Mouse (Mus musculus): Measurements from ENCODE around the gene Pknox1.
"Not testable (repeated sequence)": the region's sequence is repeated elsewhere in the genome, so short reads cannot be mapped to it uniquely, and the experiment has no call there.

Gene Pknox1

DNA sequence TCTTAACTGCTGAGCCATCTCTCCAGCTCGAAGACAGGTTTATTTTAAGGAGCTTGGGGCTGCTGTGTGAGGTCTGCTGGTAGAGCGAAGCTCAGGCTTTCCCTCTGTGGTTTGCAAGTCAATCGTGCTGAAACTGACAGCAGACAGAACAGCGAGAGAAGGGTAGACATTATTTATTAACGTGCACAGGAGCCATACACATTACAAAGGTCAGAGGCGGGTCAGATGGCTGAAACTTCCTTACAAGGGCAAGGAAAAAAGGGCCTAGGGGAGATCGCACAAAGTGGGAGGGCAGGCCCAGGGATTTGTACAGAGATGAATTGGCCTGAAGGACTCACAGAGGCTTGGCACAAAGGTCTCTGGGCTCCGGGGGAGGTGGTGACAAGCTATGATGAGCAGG is 15.1 kb upstream of the Pknox1 start:
- in situ Hi-C loops (cut with MseI, MboI): no loop called here

DNA sequence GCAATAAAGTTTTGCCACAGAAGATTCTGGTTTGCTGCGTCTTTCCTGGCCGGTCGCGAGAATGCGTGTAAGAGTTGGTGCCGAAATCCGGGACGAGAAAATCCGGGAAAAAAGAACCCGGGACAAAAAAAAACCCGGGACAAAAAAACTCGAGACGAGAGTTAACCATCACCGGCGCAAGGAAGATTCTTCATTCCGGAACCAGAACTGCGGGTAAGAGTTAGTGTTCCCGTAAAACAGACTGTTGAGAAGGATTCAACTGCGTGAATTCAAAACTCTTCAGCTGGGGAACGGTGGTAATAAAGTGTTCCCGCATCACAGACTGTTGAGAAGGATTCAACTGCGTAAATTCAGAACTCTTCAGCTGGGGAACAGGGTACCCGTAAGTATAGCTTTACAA is 11.9 kb upstream of the Pknox1 start:
- in situ Hi-C loops (cut with MseI, MboI): not testable (repeated sequence)

DNA sequence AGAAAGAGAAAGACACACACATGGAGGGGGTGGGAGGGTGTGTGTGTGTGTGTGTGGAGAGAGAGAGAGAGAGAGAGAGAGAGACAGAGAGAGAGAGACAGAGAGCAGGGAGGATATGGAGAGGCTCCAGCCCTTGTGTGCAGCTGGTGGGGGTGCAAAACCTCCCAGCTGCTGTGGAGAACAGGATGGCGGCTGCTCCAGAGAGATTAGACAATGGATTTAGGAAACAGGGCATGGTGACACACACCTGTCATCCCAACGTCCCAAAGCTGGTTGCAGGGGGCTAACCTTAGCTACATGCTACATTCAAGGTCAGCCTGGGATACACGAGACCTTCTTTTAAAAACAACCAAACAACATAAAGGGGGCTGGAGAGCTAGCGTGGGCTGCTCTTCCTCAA is 8.3 kb upstream of the Pknox1 start:
- in situ Hi-C loops (cut with MseI, MboI): no loop called here

DNA sequence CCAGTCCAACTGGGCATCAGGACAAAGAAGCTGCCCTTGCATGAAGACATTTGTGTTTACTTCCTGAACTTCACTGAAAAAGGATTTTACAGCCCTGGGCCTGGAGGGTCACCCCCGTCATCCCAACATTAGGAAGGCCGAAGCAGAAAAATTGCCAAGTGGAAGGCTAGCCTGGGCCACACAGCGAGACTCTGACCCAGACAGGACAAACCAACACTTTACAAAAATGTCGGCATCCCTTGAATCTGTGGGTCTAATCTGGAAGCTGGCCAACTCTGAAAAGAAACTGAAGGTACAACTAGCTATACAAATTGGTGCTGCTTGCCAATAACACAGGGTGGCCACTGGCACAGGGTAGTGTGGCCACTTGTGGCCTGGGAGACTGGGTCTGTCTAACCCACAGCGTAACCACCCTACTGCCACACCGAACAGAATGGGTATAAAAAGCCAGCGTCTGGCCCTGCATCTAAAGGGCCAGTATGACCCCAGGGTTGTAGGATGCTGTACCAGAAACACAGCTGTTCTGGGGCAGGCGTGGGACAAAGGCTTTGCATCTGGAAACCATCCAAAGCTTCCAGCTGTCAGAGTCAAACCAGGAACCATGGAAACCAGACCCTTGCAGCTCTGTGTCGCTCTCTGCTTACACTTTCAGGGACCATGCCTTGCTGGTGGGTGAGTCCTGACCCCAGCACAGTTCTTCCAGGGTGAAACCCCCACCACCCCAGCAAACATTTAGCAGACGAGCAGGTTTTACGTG is 7.2 kb upstream of the Pknox1 start:
- in situ Hi-C loops (cut with MseI, MboI): no loop called here

DNA sequence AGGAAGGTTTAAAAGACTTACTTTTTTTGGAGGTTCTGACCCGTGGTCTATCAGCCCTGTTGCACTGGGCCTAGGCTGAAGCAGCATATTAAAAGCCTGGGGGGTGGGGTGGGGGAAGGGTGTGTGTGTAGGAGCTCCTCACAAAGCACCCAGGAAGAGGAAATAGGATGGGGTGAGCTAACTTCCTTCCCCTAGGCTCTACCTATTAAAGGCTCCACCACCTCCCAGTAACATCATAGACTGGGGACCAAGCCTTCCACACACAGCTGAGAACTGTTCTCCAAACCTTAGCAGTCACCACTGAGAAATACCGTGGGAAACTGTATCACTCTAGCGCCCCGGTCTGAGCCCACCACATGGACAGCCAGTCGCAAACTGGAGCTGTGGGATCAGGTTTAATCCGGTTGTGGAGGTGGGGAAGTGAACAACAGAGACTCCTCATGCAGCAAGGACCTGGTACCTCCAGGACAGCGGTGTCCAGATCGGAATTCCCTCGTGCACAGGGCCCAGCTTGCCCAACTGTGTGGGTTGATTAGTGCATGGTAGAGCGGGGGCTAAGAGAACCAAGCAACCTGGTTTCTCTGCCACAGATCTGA is 6.5 kb upstream of the Pknox1 start:
- in situ Hi-C loops (cut with MseI, MboI): no loop called here

DNA sequence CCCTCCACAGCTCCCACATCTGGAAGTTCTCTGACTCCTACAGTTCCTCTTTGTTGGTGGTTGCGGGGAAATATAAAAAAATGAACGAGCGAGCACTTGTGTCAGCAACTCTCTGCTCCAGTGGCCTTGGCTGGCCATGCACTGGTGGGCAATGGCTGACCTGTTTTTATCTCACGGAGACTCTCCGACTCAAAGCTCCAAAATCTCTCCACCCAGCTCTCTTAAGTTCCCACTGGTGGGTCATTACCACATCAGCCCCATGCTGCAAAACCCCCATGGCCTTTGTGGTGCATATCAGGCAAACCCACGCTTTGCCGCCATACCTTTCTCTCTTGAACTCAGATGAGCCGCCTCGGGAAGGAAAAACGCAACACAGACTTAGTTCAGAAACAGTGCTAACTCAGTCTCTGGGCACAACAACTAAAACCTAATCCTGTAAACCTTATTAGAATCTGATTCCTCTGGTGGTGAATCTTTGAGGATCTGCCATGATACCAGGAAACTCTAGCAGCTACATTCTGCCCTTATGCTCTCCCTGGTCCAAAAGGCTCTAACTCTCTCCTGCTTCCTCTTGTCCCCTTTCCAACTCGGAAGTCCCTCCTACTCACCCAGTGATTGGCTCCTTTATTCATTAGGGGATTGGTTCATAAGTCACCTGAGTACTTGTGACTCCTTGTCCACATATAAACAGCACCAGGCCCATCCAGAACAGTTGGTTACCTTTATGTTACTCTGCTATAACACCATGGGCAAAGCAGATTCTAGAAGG is 5.3 kb upstream of the Pknox1 start:
- in situ Hi-C loops (cut with MseI, MboI): no loop called here

DNA sequence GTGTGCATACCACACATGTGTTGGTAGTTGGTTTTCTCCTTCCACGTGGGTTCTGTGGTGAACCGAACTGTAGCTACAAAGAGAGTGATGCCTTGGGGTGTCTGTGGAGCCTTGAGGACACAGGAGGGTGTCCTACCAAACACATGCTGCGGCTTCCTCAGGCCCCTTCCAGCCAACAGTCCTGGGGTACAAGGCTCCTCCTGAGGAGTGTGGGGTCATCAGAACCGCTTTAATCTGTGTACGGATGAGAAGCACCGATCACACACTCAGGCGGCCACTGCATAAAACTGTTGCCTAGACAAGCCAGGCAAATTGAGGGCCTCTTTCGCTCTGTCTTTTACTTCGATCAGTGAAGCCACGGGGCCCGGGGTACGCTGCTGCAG is 911 bp upstream of the Pknox1 start:
- in situ Hi-C loops (cut with MseI, MboI): no loop called here

DNA sequence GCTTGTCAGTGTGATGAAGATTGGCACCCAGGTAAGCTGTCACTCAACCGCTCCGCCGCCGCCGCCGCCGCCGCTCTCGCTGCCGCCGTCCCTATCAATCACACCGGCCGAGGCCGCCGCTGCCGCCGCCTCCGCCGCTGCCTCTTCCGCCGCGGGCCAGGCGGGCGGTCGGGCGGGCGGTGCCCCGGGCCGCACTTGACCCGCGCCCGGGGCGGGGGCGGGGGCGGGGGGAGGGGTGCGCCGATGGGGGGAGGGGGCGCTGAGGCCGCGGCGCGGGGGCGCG is 265 bp downstream of the Pknox1 start:
- in situ Hi-C loops (cut with MseI, MboI): no loop called here

DNA sequence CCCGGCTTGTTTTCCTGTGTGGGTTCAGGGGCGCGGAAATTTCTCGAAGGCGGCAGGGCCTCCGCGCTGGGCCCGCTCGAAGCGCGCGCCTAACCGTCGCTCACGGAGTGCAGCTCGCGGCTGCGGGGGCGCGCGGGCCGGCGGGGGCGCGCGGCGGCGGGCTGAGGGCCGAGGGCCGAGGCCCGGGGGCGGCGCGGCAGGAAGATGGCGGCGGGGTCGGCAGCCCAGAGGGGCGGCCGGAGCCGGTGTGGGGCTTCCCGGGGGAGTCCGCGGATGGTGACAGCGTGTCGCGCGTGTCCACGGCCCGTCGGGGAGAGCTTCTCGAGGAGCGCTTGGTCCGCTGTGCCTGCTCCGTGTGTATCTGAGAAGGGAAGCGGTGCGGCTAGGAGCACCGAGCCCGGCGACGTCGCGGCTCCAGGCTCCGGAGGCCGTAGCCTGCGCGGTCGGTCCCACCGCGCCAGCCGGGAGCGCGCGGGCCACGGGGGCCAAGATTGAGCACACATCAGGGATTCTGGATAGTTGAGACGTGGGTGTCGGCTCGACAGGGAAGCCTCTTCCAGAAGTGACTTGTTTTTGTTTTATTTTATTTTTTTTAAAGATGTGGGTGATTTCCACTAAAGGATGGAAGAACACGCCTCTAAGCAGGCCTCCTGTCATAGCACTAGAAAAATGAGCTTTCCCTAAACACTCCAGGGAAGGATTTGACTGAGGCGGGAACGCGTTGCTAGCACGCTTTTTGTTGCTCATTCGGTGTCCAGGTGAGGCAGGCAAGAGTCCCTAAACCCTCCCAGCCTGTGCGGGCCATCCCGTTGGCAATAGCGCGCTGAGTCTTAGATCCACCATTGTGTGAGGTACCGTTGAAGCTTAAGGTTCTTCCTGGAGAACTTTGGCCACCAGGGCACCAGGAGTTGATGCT is 865 bp downstream of the Pknox1 start:
- in situ Hi-C loops (cut with MseI, MboI): no loop called here

DNA sequence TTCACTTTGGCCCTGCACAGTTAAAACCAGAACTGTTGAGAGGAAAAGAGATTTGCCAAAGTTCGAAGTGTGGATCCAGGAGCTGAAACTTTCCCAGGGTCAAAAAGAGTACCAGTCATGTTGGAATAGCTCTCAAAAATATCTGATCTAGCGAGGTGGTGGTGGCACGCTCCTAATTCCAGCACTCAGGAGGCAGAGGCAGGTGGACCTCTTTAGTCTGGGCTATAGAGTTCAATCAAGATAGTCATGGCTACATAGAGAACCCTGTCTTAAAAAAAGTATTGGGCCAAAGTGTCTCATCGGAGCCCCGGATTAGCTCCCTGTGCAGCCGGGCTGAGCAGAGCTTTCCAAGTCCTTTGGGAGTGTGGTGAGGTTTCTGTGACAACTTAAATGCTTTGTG is 1.7 kb downstream of the Pknox1 start:
- in situ Hi-C loops (cut with MseI, MboI): no loop called here

DNA sequence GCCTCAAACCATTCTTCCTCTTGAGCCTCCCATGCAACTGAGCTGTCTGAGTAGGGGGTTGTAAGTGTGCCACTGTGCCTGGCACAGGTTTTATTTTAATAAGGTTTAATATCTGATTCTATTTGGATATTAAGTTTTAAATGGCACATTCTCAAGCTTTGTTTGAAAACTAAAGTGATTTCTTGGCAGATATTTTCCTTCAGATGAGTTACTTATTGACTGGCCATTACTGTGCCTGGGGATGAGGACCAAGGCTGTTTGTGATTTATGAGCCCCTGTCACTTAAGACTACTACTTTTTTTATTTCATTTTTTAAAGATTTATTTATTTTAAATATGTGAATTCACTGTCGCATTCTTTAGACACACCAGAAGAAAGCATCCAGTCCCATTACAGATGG is 5.2 kb downstream of the Pknox1 start:
- in situ Hi-C loops (cut with MseI, MboI): no loop called here

DNA sequence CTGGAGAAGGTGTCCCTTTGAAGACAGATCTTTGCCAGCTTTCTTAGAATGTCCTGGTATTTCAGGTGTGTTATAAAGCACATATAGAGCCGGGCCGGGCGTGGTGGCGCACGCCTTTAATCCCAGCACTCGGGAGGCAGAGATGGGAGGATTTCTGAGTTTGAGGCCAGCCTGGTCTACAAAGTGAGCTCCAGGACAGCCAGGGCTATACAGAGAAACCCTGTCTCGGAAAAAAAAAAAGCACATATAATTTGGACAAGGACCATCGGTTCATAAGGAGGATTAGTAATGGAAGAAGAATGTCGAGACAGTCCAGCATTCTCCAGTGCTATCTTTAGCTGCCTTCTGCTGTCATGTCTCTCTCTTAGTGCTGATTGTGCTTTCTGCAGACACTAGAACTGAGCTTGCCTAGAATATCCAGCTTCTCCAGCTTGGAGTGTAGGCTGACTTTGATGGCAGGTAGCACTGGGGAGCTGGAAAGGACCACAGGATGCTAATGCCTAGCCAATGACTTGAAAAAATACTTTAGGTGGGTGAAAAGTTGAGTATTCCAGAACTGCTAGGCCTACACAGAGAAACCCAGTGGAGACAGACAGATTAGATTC is 5.9 kb downstream of the Pknox1 start:
- in situ Hi-C loops (cut with MseI, MboI): no loop called here

DNA sequence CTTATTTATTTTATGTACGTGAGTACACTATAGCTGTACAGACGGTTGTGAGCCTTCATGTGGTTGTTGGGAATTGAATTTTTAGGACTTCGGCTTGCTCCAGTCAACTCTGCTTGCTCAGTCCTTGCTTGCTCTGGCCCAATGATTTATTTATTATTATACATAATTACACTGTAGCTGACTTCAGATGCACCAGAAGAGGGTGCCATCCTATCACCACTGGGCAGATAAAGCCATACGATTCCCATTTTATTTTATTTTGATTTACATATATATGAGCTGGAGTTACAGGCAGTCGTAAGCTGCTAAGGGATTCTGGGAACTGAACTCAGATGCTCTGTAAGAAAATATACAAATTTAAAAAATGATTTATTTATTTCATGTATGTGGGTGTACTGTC is 7.2 kb downstream of the Pknox1 start:
- in situ Hi-C loops (cut with MseI, MboI): no loop called here

DNA sequence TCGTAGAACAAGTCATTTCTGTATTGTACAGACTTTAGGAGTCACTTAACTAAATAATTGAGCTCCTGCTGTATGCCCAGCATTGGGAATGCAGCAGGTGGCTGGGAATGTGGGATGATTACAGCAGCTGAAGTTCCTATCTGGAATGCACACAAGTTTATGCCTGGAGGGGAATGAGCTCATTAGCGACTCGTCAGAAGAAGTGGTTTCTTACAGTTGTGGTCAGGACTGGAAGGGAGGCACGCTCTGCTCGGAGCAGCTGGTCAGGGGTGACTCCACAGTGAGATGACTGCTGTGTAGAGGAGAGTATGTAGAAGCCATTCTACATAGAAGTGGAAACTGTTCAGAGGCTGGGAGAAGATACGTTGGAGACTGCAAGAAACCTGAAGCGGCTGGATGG is 10.1 kb downstream of the Pknox1 start:
- in situ Hi-C loops (cut with MseI, MboI): no loop called here

DNA sequence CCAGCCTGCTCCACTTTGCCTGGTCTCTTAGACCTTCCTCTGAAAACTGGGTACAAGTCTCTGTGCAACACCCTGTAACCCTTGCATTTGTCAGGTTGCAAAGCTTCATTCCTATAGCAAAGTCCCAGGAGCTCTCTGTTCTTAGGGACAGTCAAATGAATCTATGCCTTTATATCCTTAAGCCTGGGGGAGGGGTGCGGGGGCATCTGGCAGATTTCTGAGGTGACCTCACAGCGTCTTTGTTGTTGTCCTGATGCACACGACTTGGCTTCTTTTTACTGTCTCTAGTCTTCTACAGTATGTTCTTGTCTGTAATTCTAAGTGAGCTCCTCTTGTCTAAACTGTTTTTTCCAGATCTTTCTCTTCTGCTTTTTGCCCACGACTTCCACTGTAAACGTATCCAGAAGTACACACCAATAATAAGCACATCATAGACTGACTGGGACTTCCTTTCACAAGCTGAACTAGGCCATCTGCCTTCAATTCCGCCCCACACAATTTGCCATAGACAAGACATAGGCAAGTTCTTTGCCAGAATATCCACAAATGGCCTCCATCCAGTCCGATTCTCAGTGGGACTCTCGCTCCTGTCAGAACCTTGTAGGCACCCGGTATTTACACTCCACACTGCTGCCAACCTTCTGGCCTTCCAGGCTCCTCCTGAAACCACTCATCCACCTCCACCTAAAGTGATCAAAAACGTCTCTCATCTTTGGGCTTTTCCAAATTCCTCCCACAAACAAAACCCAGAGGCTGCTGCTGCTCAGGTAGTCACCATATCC is 12.1 kb downstream of the Pknox1 start:
- in situ Hi-C loops (cut with MseI, MboI): no loop called here

DNA sequence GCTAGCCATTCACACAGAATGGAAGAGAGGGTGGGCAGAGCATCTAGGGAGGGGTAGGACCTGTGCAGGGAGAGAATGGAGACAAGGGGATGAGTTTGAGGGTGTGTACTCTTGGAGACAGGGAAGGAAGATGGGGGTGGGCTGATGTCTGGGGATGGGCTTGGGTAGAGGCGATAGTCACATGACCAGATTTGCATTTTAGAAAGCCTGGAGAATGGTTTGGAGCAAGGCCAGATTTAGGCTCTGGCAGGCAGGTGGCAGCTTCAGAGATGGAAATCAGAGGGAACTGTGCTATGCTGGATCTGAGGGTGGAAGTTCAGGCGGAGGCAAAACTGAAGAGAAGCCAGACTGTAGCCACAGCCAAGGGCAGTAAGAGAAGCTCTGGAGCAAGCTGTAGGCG is 15.8 kb downstream of the Pknox1 start:
- in situ Hi-C loops (cut with MseI, MboI): no loop called here

DNA sequence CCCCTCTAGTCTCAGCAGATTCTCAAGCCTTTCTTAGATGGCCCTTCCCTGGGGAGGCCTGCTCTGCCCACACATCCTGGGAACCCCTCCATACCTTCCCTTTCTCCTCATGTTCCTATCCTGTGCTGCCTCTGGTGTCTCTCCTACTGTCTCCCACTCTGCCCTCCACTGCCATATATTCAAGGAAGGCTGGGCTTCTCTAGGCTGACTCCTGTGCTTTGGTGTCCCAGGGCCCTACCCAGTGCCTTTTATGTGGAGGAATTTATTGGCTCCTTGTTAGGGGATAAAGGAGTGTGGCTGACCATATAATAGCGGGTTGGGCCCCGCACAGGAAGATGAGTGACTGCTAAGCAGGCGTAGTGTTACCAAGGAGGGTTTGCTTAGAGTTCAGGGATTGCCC is 18.7 kb downstream of the Pknox1 start:
- in situ Hi-C loops (cut with MseI, MboI): no loop called here

DNA sequence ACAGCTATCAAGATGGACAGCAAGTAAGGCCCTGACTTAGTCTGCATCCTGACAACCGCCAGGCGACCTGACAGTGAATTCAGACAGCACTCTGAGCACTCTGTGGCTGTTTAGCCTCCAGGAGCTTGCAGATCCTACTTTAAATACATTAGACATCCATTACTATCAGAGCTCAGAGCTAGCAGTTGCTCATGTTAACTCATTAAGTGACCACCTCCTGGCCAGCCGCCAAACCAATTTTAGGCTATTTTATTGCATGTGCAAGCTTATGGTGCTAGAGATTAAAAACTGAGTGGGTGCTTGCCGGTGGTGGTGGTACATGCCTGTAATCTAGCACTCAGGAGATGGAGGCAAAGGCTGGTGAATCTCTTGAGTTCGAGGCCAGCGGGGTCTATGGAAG is 19.2 kb downstream of the Pknox1 start:
- in situ Hi-C loops (cut with MseI, MboI): no loop called here

DNA sequence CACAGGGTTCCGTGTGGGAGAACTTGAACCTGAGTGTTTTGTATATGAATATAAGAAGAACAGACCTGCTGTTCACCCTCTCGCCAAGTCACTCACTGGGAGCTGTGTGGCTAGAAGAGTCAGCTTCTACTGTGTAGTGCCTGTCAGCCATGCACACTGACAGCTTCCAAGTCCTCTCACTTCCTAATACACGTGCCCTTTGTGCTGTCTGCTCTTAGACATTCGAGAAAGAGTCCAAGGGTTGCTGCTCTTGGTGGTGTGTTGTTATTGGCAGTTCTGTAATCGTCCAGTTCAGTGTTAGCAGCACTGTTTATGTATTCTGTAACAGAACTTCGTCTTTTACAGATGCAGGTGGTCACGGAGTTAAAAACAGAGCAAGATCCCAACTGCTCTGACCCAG is 23.6 kb downstream of the Pknox1 start:
- in situ Hi-C loops (cut with MseI, MboI): no loop called here

DNA sequence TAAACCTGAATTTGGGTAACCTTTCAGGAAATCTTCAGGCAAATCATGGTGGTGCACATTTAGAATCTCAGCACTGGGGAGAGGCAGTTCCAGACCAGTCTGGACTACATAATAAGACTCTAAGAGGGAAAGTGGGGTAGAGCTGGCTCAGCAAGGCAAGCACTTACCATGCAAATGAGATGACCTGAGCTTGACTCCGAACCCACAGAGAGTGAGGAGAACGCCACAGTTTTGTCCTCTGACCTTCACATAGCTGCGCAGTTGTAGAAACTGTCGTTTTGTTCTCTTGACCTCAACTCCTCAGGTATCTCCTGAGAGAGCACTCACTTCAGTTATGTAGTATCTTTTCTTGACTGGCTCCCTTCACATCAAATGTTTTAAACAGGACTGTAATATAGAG is 24.2 kb downstream of the Pknox1 start:
- in situ Hi-C loops (cut with MseI, MboI): no loop called here

DNA sequence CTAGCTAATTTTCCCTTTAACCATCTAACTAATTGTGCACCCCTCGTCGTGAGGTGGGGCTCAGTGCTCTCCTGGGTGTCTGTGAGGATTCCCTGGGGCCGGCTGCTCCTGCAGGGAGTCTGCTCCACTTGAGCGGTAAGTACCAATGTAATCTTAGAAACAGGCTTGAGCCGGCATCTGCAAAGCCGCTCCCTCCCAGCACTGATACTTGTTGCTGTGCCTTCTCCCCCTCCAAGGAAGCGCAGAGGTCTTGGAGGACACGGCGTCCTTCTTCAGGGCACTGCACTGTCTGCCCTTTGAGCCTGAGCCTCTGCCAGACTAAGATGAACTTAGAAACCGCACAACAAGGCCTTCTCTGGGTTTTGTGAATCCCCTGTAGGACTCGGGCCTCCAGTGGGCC is 26.3 kb downstream of the Pknox1 start:
- in situ Hi-C loops (cut with MseI, MboI): no loop called here
